Mouse (Mus musculus) brain, embryonic 14.5 days (tissue): Measurements from ENCODE around the gene Dab1.

ENCODE experiments used
- CTCF ChIP-seq: fragments of 200-500 bp; IDR thresholded peaks from 2 replicates; pipeline ENCODE4 v1.5.1; 2012; ENCODE audit warnings: inconsistent platforms, mild to moderate bottlenecking, moderate library complexity, borderline replicate concordance; ENCODE audit not compliant: insufficient read depth, insufficient read length; ENCODE audit errors: extremely low read depth
- POLR2A ChIP-seq: fragments of 200-500 bp; IDR thresholded peaks from 2 replicates; pipeline ENCODE4 v1.6.1; 2012; ENCODE audit warnings: mild to moderate bottlenecking, inconsistent platforms, borderline replicate concordance; ENCODE audit not compliant: poor library complexity, insufficient read depth, insufficient read length, severe bottlenecking; ENCODE audit errors: extremely low read depth

DNA sequence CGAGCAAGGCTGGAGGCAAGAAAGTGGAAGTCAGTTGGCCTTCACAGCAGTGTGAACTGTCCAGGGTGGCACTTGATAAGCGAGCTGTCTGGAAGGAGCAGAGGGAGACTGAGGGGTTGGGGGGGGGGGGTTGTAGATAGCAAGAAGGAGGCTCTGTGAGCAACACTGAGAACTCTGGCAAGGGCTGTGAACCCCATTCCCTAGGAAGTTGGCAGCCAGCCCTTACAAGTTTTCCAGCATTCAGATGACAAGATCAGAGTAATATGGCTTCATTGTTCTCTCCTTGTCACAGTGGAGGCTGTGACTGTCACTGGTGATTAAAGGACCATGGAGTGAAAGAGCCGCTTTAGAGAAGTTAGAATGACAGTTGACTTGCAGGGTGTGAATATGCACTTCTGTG lies 662.4 kb downstream of the Dab1 start:
- TF ChIP-seq POLR2A (no peak), CTCF (no peak)
